Mouse (Mus musculus): ENCODE measurements around the gene Itprid2.

GRCm38 (mm10) chr2:79660417-79661185, 25.4 kb downstream of the Itprid2 start:
- TF ChIP-seq CTCF (IDR thresholded peaks at IDR 0.05; ENCODE audit: low read depth) (no peak), EP300 (IDR thresholded peaks at IDR 0.05; ENCODE audit: low read depth) (no peak)

Data from liver, postnatal 0 days (tissue).